In the genomic region with DNA sequence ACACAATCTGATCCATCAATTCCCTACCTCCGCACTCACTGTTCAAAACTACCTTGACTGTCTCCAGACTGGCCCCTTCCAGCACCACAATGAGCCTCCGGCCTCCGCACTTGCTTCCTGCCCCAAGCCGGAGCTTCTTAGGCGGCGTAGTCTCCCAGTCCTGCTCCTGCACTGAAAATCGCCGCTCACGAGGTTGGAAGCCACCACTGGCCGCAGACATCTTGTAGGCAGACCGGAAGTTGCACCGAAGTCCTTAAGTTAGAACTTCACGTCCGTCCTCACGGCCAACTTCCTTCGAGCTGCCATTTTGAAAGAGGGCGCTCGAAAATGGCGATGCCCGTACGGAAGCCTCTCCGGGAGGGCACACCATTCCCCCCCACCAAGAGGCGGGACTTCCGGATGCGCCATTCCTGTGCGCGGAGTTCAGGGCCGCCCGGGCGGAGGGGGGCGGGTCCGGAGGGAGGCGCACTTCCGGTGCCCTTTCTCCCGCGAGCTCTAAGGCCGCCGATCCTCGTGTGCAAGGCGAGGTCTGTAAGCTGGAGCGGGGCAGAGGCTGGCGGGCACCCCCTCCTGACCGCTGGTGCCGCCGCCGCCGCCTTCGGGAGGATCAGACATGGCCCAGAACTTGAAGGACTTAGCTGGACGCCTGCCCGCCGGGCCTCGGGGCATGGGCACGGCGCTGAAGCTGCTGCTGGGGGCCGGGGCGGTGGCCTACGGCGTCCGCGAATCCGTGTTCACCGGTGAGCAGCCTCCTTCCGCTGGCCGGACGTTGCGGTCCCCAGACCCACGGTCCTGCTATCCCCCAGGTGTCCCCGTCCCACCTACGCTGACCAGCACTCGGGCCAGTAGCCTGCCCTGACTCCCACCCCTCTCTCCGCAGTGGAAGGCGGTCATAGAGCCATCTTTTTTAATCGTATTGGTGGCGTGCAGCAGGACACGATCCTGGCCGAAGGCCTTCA, we compare ENCODE assay signal across 7 mouse cellular contexts. TPM values are rescaled to one million over a fixed set of nuclear protein-coding genes. Genes with fewer than 3 reads are reported as not detected.
DNase-seq lines count a peak whose midpoint lies in the region; ATAC-seq lines count a peak whose summit lies in the region.

A gene (minus strand): TSS at position 355 of the 959 bp plus-strand sequence.
A gene (plus strand): TSS at position 513 of the 959 bp plus-strand sequence.

- H3K36me3 ChIP-seq in embryonic facial prominence, embryonic 11.5 days (replicated peaks; ENCODE audit: control insufficient read depth, insufficient read depth, low read depth, low read length), result peaks cover 10% of the 10 kb centered on the region
- peaks cover 73% of the 10 kb centered on the region for H3K36me3 ChIP-seq in limb, embryonic 10.5 days
- peaks cover 49% of the 10 kb centered on the region for H3K36me3 ChIP-seq in midbrain, embryonic 13.5 days

- no peaks in the 10 kb centered on the region for H3K9me3 ChIP-seq in embryonic facial prominence, embryonic 11.5 days (replicated peaks; ENCODE audit: control insufficient read depth, low read length)
- no peaks in the 10 kb centered on the region for H3K9me3 ChIP-seq in limb, embryonic 10.5 days (replicated peaks)
- H3K9me3 ChIP-seq in midbrain, embryonic 13.5 days, result no peaks in the 10 kb centered on the region

- no peaks in the 10 kb centered on the region for H3K27me3 ChIP-seq in embryonic facial prominence, embryonic 11.5 days (ENCODE audit: control insufficient read depth, insufficient read depth, low read length)
- H3K27me3 ChIP-seq in limb, embryonic 10.5 days (ENCODE audit: low read depth, poor library complexity, severe bottlenecking), result no peaks in the 10 kb centered on the region
- no peaks in the 10 kb centered on the region for H3K27me3 ChIP-seq in midbrain, embryonic 13.5 days

- ATAC-seq in embryonic facial prominence, embryonic 11.5 days (replicated peaks; ENCODE audit: insufficient number of reproducible peaks, low FRiP score, low TSS enrichment, low read depth), result peak; percentile 95
- ATAC-seq in granulocyte monocyte progenitor cell, adult 5-6 weeks (replicated peaks; ENCODE audit: poor library complexity, severe bottlenecking), result peak; percentile 89
- peak; percentile 98 for ATAC-seq in midbrain, embryonic 13.5 days

- H3K4me3 ChIP-seq in embryonic facial prominence, embryonic 11.5 days (ENCODE audit: low read depth, low read length), result peak within 1 kb of the TSS; percentile 70
- H3K4me3 ChIP-seq in limb, embryonic 10.5 days, result peak within 1 kb of the TSS; percentile 76
- H3K4me3 ChIP-seq in midbrain, embryonic 13.5 days (replicated peaks), result peak within 1 kb of the TSS; percentile 99

- peak within 1 kb of the TSS; percentile 89 for H3K4me2 ChIP-seq in embryonic facial prominence, embryonic 11.5 days (ENCODE audit: low read depth, low read length)
- peak within 1 kb of the TSS; percentile 98 for H3K4me2 ChIP-seq in midbrain, embryonic 13.5 days (replicated peaks)

- H3K9ac ChIP-seq in embryonic facial prominence, embryonic 11.5 days (replicated peaks; ENCODE audit: low read length), result peak within 1 kb of the TSS; percentile 87
- H3K9ac ChIP-seq in midbrain, embryonic 13.5 days (replicated peaks), result peak within 1 kb of the TSS; percentile 97

- peak within 1 kb of the TSS; percentile 53 for H3K27ac ChIP-seq in embryonic facial prominence, embryonic 11.5 days (replicated peaks; ENCODE audit: low read depth, low read length)
- peak within 1 kb of the TSS; percentile 91 for H3K27ac ChIP-seq in limb, embryonic 10.5 days
- H3K27ac ChIP-seq in midbrain, embryonic 13.5 days, result peak within 1 kb of the TSS; percentile 86

- peak; percentile 99 for DNase-seq in adrenal gland, postnatal 14 days
- DNase-seq in embryonic facial prominence, embryonic 11.5 days (ENCODE audit: low spot score), result peak; percentile 99
- peak; percentile 97 for DNase-seq in kidney, adult 11 months
- peak; percentile 100 for DNase-seq in limb, embryonic 10.5 days (ENCODE audit: low spot score)
- DNase-seq in spleen, adult 12 weeks (ENCODE audit: low spot score), result peak; percentile 97

- under 1% methylated on average over 76 of the region's 76 CpGs for WGBS in embryonic facial prominence, embryonic 11.5 days
- under 1% methylated on average over 74 of the region's 76 CpGs for WGBS in limb, embryonic 10.5 days
- under 1% methylated on average over 76 of the region's 76 CpGs for WGBS in midbrain, embryonic 13.5 days

- H3K4me1 ChIP-seq in embryonic facial prominence, embryonic 11.5 days (ENCODE audit: control insufficient read depth, insufficient read depth, low read length), result no peaks in the 10 kb centered on the region; the same call in 1 of the 2 replicates
- H3K4me1 ChIP-seq in limb, embryonic 10.5 days, result peaks cover 32% of the 10 kb centered on the region
- peaks cover 43% of the 10 kb centered on the region for H3K4me1 ChIP-seq in midbrain, embryonic 13.5 days (replicated peaks)

RNA-seq across cellular contexts. Expression of the first gene that starts in this region (rescaled TPM):
- total RNA-seq in adrenal gland, postnatal 14 days (2021), result 79.7 and 87.9 TPM in 2 replicates
- 251 and 254 TPM in 2 replicates for polyA plus RNA-seq in embryonic facial prominence, embryonic 11.5 days (2014; fragmentation: Nextera tagmentation; extraction: Ambion mirVana)
- total RNA-seq in granulocyte monocyte progenitor cell, adult 5-6 weeks (2014; fragmentation: Nextera tagmentation), result 201 and 231 TPM in 2 replicates
- 193 and 209 TPM in 2 replicates for total RNA-seq in granulocyte monocyte progenitor cell, adult 5-6 weeks (2017)
- polyA plus RNA-seq in limb, embryonic 10.5 days (2016; fragmentation: Nextera tagmentation; extraction: Ambion mirVana), result 254 and 298 TPM in 2 replicates
- polyA plus RNA-seq in midbrain, embryonic 13.5 days (2015; fragmentation: Nextera tagmentation; extraction: Ambion mirVana), result 136 and 144 TPM in 2 replicates

RNA-seq across cellular contexts. Expression of the second gene that starts in this region (rescaled TPM):
- 392 and 412 TPM in 2 replicates for total RNA-seq in adrenal gland, postnatal 14 days (2021)
- 371 and 375 TPM in 2 replicates for polyA plus RNA-seq in embryonic facial prominence, embryonic 11.5 days (2014; fragmentation: Nextera tagmentation; extraction: Ambion mirVana)
- total RNA-seq in granulocyte monocyte progenitor cell, adult 5-6 weeks (2014; fragmentation: Nextera tagmentation), result 310 and 315 TPM in 2 replicates
- 320 and 326 TPM in 2 replicates for total RNA-seq in granulocyte monocyte progenitor cell, adult 5-6 weeks (2017)
- polyA plus RNA-seq in limb, embryonic 10.5 days (2016; fragmentation: Nextera tagmentation; extraction: Ambion mirVana), result 501 and 622 TPM in 2 replicates
- 258 and 276 TPM in 2 replicates for polyA plus RNA-seq in midbrain, embryonic 13.5 days (2015; fragmentation: Nextera tagmentation; extraction: Ambion mirVana)

Comparison
In these comparisons a context has a peak if more than half of its experiments do, and no peak if none do; other contexts are left out.
1. Peak in every context shown above with its lines: DNase-seq, ATAC-seq, H3K4me3 ChIP-seq and H3K27ac ChIP-seq.